Mouse (Mus musculus) erythroblast, embryonic 14.5 days (primary cell): ENCODE measurements around the gene Pno1.

Experiments
- GATA1 ChIP-seq: IDR thresholded peaks from 2 replicates; pipeline ENCODE4 v1.6.1; 2012; ENCODE audit warnings: low read length, inconsistent platforms, mixed read lengths
- TAL1 ChIP-seq: IDR thresholded peaks from 3 replicates; pipeline ENCODE4 v1.6.1; 2012; ENCODE audit warnings: low read length, inconsistent platforms, mixed read lengths

DNA sequence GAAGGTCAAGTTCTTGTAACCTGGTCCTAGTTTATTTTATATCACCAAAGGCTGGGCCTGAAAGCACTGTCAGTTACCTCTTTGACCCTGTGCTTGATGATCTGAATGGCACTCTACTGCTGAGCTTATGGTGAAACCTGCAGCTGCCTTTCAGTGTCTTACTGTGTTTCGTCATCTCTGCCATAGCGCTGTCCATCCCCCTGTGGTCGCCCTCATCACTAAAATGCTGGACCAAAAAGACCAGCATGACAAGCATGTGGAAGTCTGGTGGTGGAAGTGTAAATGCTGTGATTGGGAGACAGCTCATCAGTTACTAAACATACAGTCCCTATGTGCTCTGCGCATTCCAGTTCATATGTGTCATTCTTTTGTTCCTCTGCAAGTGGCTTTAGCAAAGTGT, 39.1 kb downstream of the Pno1 start:
- TF ChIP-seq TAL1 (no peak), GATA1 (no peak)
